Mouse (Mus musculus) hindbrain, embryonic 16.5 days (tissue): ENCODE results near the gene Agmat. TPM values are rescaled to one million over a fixed set of nuclear protein-coding genes. Genes with fewer than 3 reads are reported as not detected.

Source experiments
- ATAC-seq: fragments of 200-750 bp; cut with Nextera tagmentation; 2 replicates; pipeline ENCODE4 v1.8.0; 2017; ENCODE audit warnings: moderate TSS enrichment, moderate library complexity
- H3K27ac ChIP-seq: fragments of 300-500 bp; sonication (generic); 2 replicates; pipeline ENCODE4 v1.5.1; 2014; ENCODE audit warnings: low read depth, mild to moderate bottlenecking, control low read depth, low read length, moderate library complexity
- H3K27me3 ChIP-seq: fragments of 300-500 bp; sonication (generic); replicated peaks from 2 replicates; pipeline ENCODE4 v1.6.1; 2014; ENCODE audit warnings: low read length; ENCODE audit not compliant: control insufficient read depth, insufficient read depth
- H3K36me3 ChIP-seq: fragments of 300-500 bp; sonication (generic); 2 replicates; pipeline ENCODE4 v1.6.1; 2014; ENCODE audit warnings: mild to moderate bottlenecking, low read length, moderate library complexity, mixed read lengths; ENCODE audit not compliant: control insufficient read depth, insufficient read depth
- H3K4me1 ChIP-seq: fragments of 300-500 bp; sonication (generic); 2 replicates; pipeline ENCODE4 v1.6.1; 2014; ENCODE audit warnings: low read depth, low read length; ENCODE audit not compliant: control insufficient read depth, insufficient read depth
- H3K4me2 ChIP-seq: fragments of 300-500 bp; sonication (generic); 2 replicates; pipeline ENCODE4 v1.6.1; 2014; ENCODE audit warnings: mild to moderate bottlenecking, low read length, control low read depth, moderate library complexity
- H3K4me3 ChIP-seq: fragments of 300-500 bp; sonication (generic); 2 replicates; pipeline ENCODE4 v1.5.1; 2014; ENCODE audit warnings: mild to moderate bottlenecking, low read length, control low read depth, moderate library complexity
- H3K9ac ChIP-seq: fragments of 300-500 bp; sonication (generic); 2 replicates; pipeline ENCODE4 v1.6.1; 2014; ENCODE audit warnings: low read depth, mild to moderate bottlenecking, control low read depth, low read length, moderate library complexity
- H3K9me3 ChIP-seq: fragments of 300-500 bp; sonication (generic); 2 replicates; pipeline ENCODE4 v1.6.1; 2014; ENCODE audit warnings: mild to moderate bottlenecking, low read length, moderate library complexity; ENCODE audit not compliant: control insufficient read depth
- WGBS: fragments of 180-500 bp; shearing (Covaris S2); extraction: QIAGEN DNeasy Blood & Tissue Kit; methylation state at CpG from one replicate; pipeline ENCODE4 v1.1.7; 2014; 5-methylcytosine and 5-hydroxymethylcytosine counted together
- polyA plus RNA-seq: library from polyadenylated mRNA; unstranded; fragments of >200 nt; fragmentation: Nextera tagmentation; extraction: Ambion mirVana; gene quantifications from 2 replicates; pipeline ENCODE4 v1.2.1, GENCODE M21; 2015

Agmat gene
- polyA plus RNA-seq, 1 experiment from 2014 or later, result 0.29 TPM

- H3K4me2 ChIP-seq, result no peak overlapping the region
- H3K27ac ChIP-seq, result no peak overlapping the region
- 60% methylated on average over 3 of the region's 3 CpGs for WGBS
- H3K27me3 ChIP-seq, result no peaks in the 10 kb centered on the region; the same call in 1 of the 2 replicates
- no peak for ATAC-seq
- H3K36me3 ChIP-seq, result no peaks in the 10 kb centered on the region
- H3K4me1 ChIP-seq, result no peaks in the 10 kb centered on the region
- H3K9me3 ChIP-seq, result no peaks in the 10 kb centered on the region
- H3K9ac ChIP-seq, result no peak overlapping the region
- no peak overlapping the region for H3K4me3 ChIP-seq
These were observed 4.4 kb downstream of the Agmat start for GRCm38 (mm10) chr4:141750826-141751225.

GRCm38 (mm10) chr4:141751419-141752075 lies 5.1 kb downstream of the Agmat start:
- 34% methylated on average over 4 of the region's 4 CpGs for WGBS
- no peaks in the 10 kb centered on the region for H3K36me3 ChIP-seq
- H3K4me3 ChIP-seq, result no peak overlapping the region
- H3K4me2 ChIP-seq, result no peak overlapping the region
- no peaks in the 10 kb centered on the region for H3K4me1 ChIP-seq
- ATAC-seq, result no peak
- no peak overlapping the region for H3K27ac ChIP-seq
- no peaks in the 10 kb centered on the region for H3K9me3 ChIP-seq
- H3K9ac ChIP-seq, result no peak overlapping the region
- H3K27me3 ChIP-seq, result no peaks in the 10 kb centered on the region; the same call in 1 of the 2 replicates

GRCm38 (mm10) chr4:141752076-141752421 lies 5.6 kb downstream of the Agmat start:
- H3K4me3 ChIP-seq, result no peak overlapping the region
- H3K9ac ChIP-seq, result no peak overlapping the region
- no peaks in the 10 kb centered on the region for H3K4me1 ChIP-seq
- no peaks in the 10 kb centered on the region for H3K27me3 ChIP-seq
- ATAC-seq, result no peak
- H3K4me2 ChIP-seq, result no peak overlapping the region
- no peak overlapping the region for H3K27ac ChIP-seq
- no peaks in the 10 kb centered on the region for H3K36me3 ChIP-seq
- H3K9me3 ChIP-seq, result no peaks in the 10 kb centered on the region
- WGBS, result 5% methylated on average over 4 of the region's 4 CpGs

- H3K36me3 ChIP-seq, result no peaks in the 10 kb centered on the region
- H3K9ac ChIP-seq, result no peak overlapping the region
- no peaks in the 10 kb centered on the region for H3K27me3 ChIP-seq
- 95% methylated on average over 19 of the region's 19 CpGs for WGBS
- no peak overlapping the region for H3K27ac ChIP-seq
- no peak overlapping the region for H3K4me3 ChIP-seq
- H3K4me2 ChIP-seq, result no peak overlapping the region
- H3K4me1 ChIP-seq, result no peaks in the 10 kb centered on the region
- H3K9me3 ChIP-seq, result no peaks in the 10 kb centered on the region
- ATAC-seq, result no peak
These were observed 9.0 kb downstream of the Agmat start for GRCm38 (mm10) chr4:141755375-141755930.

GRCm38 (mm10) chr4:141757124-141757523 lies 10.7 kb downstream of the Agmat start:
- Histone ChIP-seq H3K27ac (no peak overlapping the region), H3K4me1 (no peaks in the 10 kb centered on the region), H3K9ac (no peak overlapping the region), H3K27me3 (no peaks in the 10 kb centered on the region), H3K36me3 (no peaks in the 10 kb centered on the region; the same call in 1 of the 2 replicates), H3K9me3 (no peaks in the 10 kb centered on the region), H3K4me2 (no peak overlapping the region), H3K4me3 (no peak overlapping the region)
- ATAC-seq, result no peak
- WGBS, result 82% methylated on average over 3 of the region's 3 CpGs

- no peak for ATAC-seq
- WGBS, result 84% methylated on average over 6 of the region's 6 CpGs
These were observed 12.5 kb downstream of the Agmat start for GRCm38 (mm10) chr4:141758874-141759542.

GRCm38 (mm10) chr4:141760942-141761341 lies 14.5 kb downstream of the Agmat start:
- no peaks in the 10 kb centered on the region; the same call in 1 of the 2 replicates for H3K4me1 ChIP-seq
- H3K4me3 ChIP-seq, result no peak overlapping the region
- 87% methylated on average over 4 of the region's 4 CpGs for WGBS
- no peak overlapping the region for H3K27ac ChIP-seq
- H3K9ac ChIP-seq, result no peak overlapping the region
- H3K9me3 ChIP-seq, result no peaks in the 10 kb centered on the region
- ATAC-seq, result no peak
- no peaks in the 10 kb centered on the region for H3K27me3 ChIP-seq
- peaks cover 16% of the 10 kb centered on the region; the same call in 1 of the 2 replicates for H3K36me3 ChIP-seq
- no peak overlapping the region for H3K4me2 ChIP-seq

More at GRCm38 (mm10) chr4:141758874-141759542, 12.5 kb downstream of the Agmat start:
- H3K36me3 ChIP-seq, result peaks cover 9% of the 10 kb centered on the region; the same call in 1 of the 2 replicates
- H3K4me3 ChIP-seq, result no peak overlapping the region
- no peaks in the 10 kb centered on the region for H3K27me3 ChIP-seq
- H3K4me2 ChIP-seq, result no peak overlapping the region
- no peak overlapping the region for H3K9ac ChIP-seq
- H3K27ac ChIP-seq, result no peak overlapping the region
- H3K9me3 ChIP-seq, result no peaks in the 10 kb centered on the region
- H3K4me1 ChIP-seq, result no peaks in the 10 kb centered on the region

GRCm38 (mm10) chr4:141762102-141762598 lies 15.7 kb downstream of the Agmat start:
- WGBS, result 97% methylated on average over 13 of the region's 13 CpGs
- Histone ChIP-seq H3K4me2 (no peak overlapping the region), H3K27ac (no peak overlapping the region), H3K27me3 (no peaks in the 10 kb centered on the region), H3K4me1 (peaks cover 4% of the 10 kb centered on the region), H3K36me3 (peaks cover 18% of the 10 kb centered on the region; the same call in 1 of the 2 replicates), H3K9ac (no peak overlapping the region), H3K9me3 (no peaks in the 10 kb centered on the region), H3K4me3 (no peak overlapping the region)
- ATAC-seq, result no peak

- Histone ChIP-seq H3K27ac (no peak overlapping the region), H3K27me3 (no peaks in the 10 kb centered on the region), H3K9me3 (no peaks in the 10 kb centered on the region), H3K4me3 (no peak overlapping the region), H3K9ac (no peak overlapping the region), H3K4me1 (peaks cover 12% of the 10 kb centered on the region), H3K4me2 (no peak overlapping the region), H3K36me3 (peaks cover 22% of the 10 kb centered on the region; the same call in 1 of the 2 replicates)
- ATAC-seq, result no peak
- 95% methylated on average over 12 of the region's 12 CpGs for WGBS
These were observed 17.0 kb downstream of the Agmat start for GRCm38 (mm10) chr4:141763476-141763875.
